In the genomic region with DNA sequence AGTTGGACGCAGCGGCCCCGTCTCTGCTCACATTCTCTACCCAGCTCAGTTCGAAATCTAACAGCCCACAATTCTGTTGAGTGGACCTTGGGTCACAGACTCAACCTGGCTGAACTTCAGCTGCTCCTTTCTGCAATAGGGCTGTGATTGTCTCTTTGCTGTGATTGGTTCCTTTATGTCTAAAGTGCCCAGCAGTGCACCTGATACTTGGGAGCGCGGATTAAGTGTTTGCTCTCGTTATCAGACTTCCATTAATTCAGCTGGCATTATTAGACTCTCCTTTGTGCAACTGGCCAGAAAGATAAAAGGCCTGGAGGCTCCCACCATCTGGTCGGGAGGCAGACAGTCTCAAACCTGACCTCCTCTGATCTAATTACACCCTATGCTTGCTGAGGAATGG, we compare ENCODE assay signal across 15 mouse cellular contexts. TPM values are rescaled to one million over a fixed set of nuclear protein-coding genes. Genes with fewer than 3 reads are reported as not detected.
DNase-seq lines count a peak whose midpoint lies in the region; ATAC-seq and TF ChIP-seq lines count a peak whose summit lies in the region.
"Had no signal": no experiment of that assay in that cellular context is flagged by ENCODE, and none has a peak within 500 bp of the region (broad histone marks: within the 10 kb centered on the region; RNA-seq: fewer than 3 reads in every experiment).

No protein-coding gene starts in this region.

- no peak for TF ChIP-seq CTCF in lung, embryonic 14.5 days (IDR thresholded peaks at IDR 0.05; ENCODE audit: low read depth)

- peaks cover 12% of the 10 kb centered on the region for H3K36me3 ChIP-seq in lung, embryonic 14.5 days (ENCODE audit: insufficient read depth)
- H3K36me3 ChIP-seq in intestine, embryonic 16.5 days (ENCODE audit: control insufficient read depth, insufficient read depth, low read length): peaks cover 2% of the 10 kb centered on the region; the same call in 1 of the 2 replicates
- H3K36me3 ChIP-seq in forebrain, embryonic 14.5 days (ENCODE audit: control insufficient read depth, insufficient read depth, low read length): no peaks in the 10 kb centered on the region
- peaks cover 3% of the 10 kb centered on the region; the same call in 1 of the 2 replicates for H3K36me3 ChIP-seq in heart, embryonic 11.5 days (ENCODE audit: control insufficient read depth, insufficient read depth, low read length)
- H3K36me3 ChIP-seq: hindbrain, embryonic 15.5 days had no signal

- H3K4me1 ChIP-seq in lung, embryonic 14.5 days (ENCODE audit: insufficient read depth): peaks cover 10% of the 10 kb centered on the region
- H3K4me1 ChIP-seq in intestine, embryonic 16.5 days (ENCODE audit: control insufficient read depth, insufficient read depth, low read length): peaks cover 11% of the 10 kb centered on the region
- no peaks in the 10 kb centered on the region; the same call in 1 of the 2 replicates for H3K4me1 ChIP-seq in forebrain, embryonic 14.5 days (ENCODE audit: control insufficient read depth, insufficient read depth, low read length)
- peaks cover 11% of the 10 kb centered on the region for H3K4me1 ChIP-seq in heart, embryonic 11.5 days (ENCODE audit: control insufficient read depth, insufficient read depth, low read length)

- WGBS in lung, embryonic 14.5 days: 52% methylated on average over 8 of the region's 8 CpGs
- 54% methylated on average over 8 of the region's 8 CpGs for WGBS in intestine, embryonic 16.5 days
- WGBS in forebrain, embryonic 14.5 days: 42% methylated on average over 8 of the region's 8 CpGs
- WGBS in heart, embryonic 11.5 days (ENCODE audit: insufficient replicate concordance): 65% methylated on average over 8 of the region's 8 CpGs

- peak; percentile 53 for DNase-seq in lung, embryonic 14.5 days
- DNase-seq in lung, postnatal 4 days: no peak
- DNase-seq in lung, postnatal 25 days (ENCODE audit: low spot score): peak; percentile 67
- DNase-seq in forebrain, embryonic 14.5 days (ENCODE audit: low spot score): no peak
- no peak for DNase-seq in embryo, embryonic 9.5 days (ENCODE audit: extremely low spot score)
- DNase-seq: adrenal gland, postnatal 14 days; gastrocnemius, postnatal 36 days; kidney, adult 8-10 months had no signal

- peak overlapping the region; percentile 29; the same call in 1 of the 2 replicates for H3K4me2 ChIP-seq in lung, embryonic 14.5 days
- 0 out of 2 replicates have a peak overlapping the region, but pooled peaks have one; percentile 16 for H3K4me2 ChIP-seq in intestine, embryonic 16.5 days (ENCODE audit: low read depth, low read length)
- H3K4me2 ChIP-seq in forebrain, embryonic 14.5 days (ENCODE audit: low read length): no peak overlapping the region
- no peak overlapping the region for H3K4me2 ChIP-seq in heart, embryonic 11.5 days
- H3K4me2 ChIP-seq: hindbrain, embryonic 15.5 days; limb, embryonic 15.5 days; midbrain, embryonic 11.5 days had no signal

- H3K9me3 ChIP-seq in lung, embryonic 14.5 days (ENCODE audit: low read depth, low read length): no peaks in the 10 kb centered on the region
- H3K9me3 ChIP-seq in intestine, embryonic 16.5 days (ENCODE audit: control insufficient read depth, low read length): no peaks in the 10 kb centered on the region
- H3K9me3 ChIP-seq in forebrain, embryonic 14.5 days (replicated peaks; ENCODE audit: control insufficient read depth, low read length): no peaks in the 10 kb centered on the region
- no peaks in the 10 kb centered on the region for H3K9me3 ChIP-seq in heart, embryonic 11.5 days (replicated peaks; ENCODE audit: control insufficient read depth, low read length)
- H3K9me3 ChIP-seq: heart, embryonic 10.5 days; hindbrain, embryonic 15.5 days; limb, embryonic 15.5 days had no signal

- ATAC-seq in lung, embryonic 14.5 days (ENCODE audit: insufficient read depth): no peak
- peak; percentile 8; the same call in 1 of the 2 replicates for ATAC-seq in intestine, embryonic 16.5 days
- no peak for ATAC-seq in forebrain, embryonic 14.5 days
- ATAC-seq in heart, embryonic 11.5 days (replicated peaks; ENCODE audit: insufficient number of reproducible peaks, low FRiP score, low TSS enrichment): no peak

- H3K27me3 ChIP-seq in lung, embryonic 14.5 days (ENCODE audit: insufficient read depth, low read length): no peaks in the 10 kb centered on the region
- H3K27me3 ChIP-seq in intestine, embryonic 16.5 days (replicated peaks; ENCODE audit: control insufficient read depth, insufficient read depth, low read length): no peaks in the 10 kb centered on the region
- H3K27me3 ChIP-seq in forebrain, embryonic 14.5 days (replicated peaks; ENCODE audit: control insufficient read depth, insufficient read depth, low read length): no peaks in the 10 kb centered on the region
- H3K27me3 ChIP-seq in heart, embryonic 11.5 days (ENCODE audit: control insufficient read depth, insufficient read depth, low read length): no peaks in the 10 kb centered on the region
- H3K27me3 ChIP-seq: hindbrain, embryonic 15.5 days; limb, embryonic 15.5 days had no signal

- H3K27ac ChIP-seq in lung, embryonic 14.5 days (ENCODE audit: low read depth): peak overlapping the region; percentile 69
- H3K27ac ChIP-seq in intestine, embryonic 16.5 days (ENCODE audit: low read length): peak overlapping the region; percentile 6; the same call in 1 of the 2 replicates
- H3K27ac ChIP-seq in forebrain, embryonic 14.5 days (ENCODE audit: low read depth, low read length): no peak overlapping the region
- H3K27ac ChIP-seq in heart, embryonic 11.5 days (ENCODE audit: low read depth, low read length): no peak overlapping the region
- H3K27ac ChIP-seq: heart, embryonic 10.5 days; hindbrain, embryonic 15.5 days; limb, embryonic 15.5 days had no signal

- no peak overlapping the region for H3K4me3 ChIP-seq in lung, embryonic 14.5 days (ENCODE audit: low read depth, low read length)
- H3K4me3 ChIP-seq in intestine, embryonic 16.5 days (ENCODE audit: low read length): no peak overlapping the region
- H3K4me3 ChIP-seq in forebrain, embryonic 14.5 days (ENCODE audit: low read depth, low read length): no peak overlapping the region
- H3K4me3 ChIP-seq in heart, embryonic 11.5 days (ENCODE audit: low read depth, low read length): no peak overlapping the region
- H3K4me3 ChIP-seq: erythroblast, embryonic 14.5 days; heart, embryonic 10.5 days; hindbrain, embryonic 15.5 days; limb, embryonic 15.5 days had no signal

- H3K9ac ChIP-seq in lung, embryonic 14.5 days: no peak overlapping the region
- H3K9ac ChIP-seq in intestine, embryonic 16.5 days (ENCODE audit: low read depth, low read length): peak overlapping the region; percentile 33
- no peak overlapping the region for H3K9ac ChIP-seq in forebrain, embryonic 14.5 days (ENCODE audit: low read length)
- H3K9ac ChIP-seq in heart, embryonic 11.5 days (ENCODE audit: low read depth, low read length): no peak overlapping the region
- H3K9ac ChIP-seq: hindbrain, embryonic 15.5 days; limb, embryonic 15.5 days had no signal

RNA-seq across cellular contexts. Expression of a gene that starts 2.3 kb away (rescaled TPM):
- polyA plus RNA-seq in lung, embryonic 14.5 days (2014; fragmentation: Nextera tagmentation; extraction: Ambion mirVana): 191 and 208 TPM in 2 replicates
- 360 and 389 TPM in 2 replicates for polyA plus RNA-seq in intestine, embryonic 16.5 days (2015; fragmentation: Nextera tagmentation; extraction: Ambion mirVana)
- polyA plus RNA-seq in forebrain, embryonic 14.5 days (2014; fragmentation: Nextera tagmentation; extraction: Ambion mirVana): 53.9 and 59.5 TPM in 2 replicates
- 137 and 151 TPM in 2 replicates for polyA plus RNA-seq in heart, embryonic 11.5 days (2014; fragmentation: Nextera tagmentation; extraction: Ambion mirVana)

RNA-seq across cellular contexts. Expression of a gene that starts 12.9 kb away (rescaled TPM):
- 1,851 and 1,959 TPM in 2 replicates for polyA plus RNA-seq in lung, embryonic 14.5 days (2014; fragmentation: Nextera tagmentation; extraction: Ambion mirVana)
- 1,239 and 1,387 TPM in 2 replicates for polyA plus RNA-seq in intestine, embryonic 16.5 days (2015; fragmentation: Nextera tagmentation; extraction: Ambion mirVana)
- polyA plus RNA-seq in forebrain, embryonic 14.5 days (2014; fragmentation: Nextera tagmentation; extraction: Ambion mirVana): 2,620 and 3,081 TPM in 2 replicates
- polyA plus RNA-seq in heart, embryonic 11.5 days (2014; fragmentation: Nextera tagmentation; extraction: Ambion mirVana): 734 and 757 TPM in 2 replicates

RNA-seq across cellular contexts. Expression of a gene that starts 15.3 kb away (rescaled TPM):
- polyA plus RNA-seq in lung, embryonic 14.5 days (2014; fragmentation: Nextera tagmentation; extraction: Ambion mirVana): 39.5 and 44.4 TPM in 2 replicates
- 22.9 and 24.4 TPM in 2 replicates for polyA plus RNA-seq in intestine, embryonic 16.5 days (2015; fragmentation: Nextera tagmentation; extraction: Ambion mirVana)
- polyA plus RNA-seq in forebrain, embryonic 14.5 days (2014; fragmentation: Nextera tagmentation; extraction: Ambion mirVana): 23.4 and 24.9 TPM in 2 replicates
- polyA plus RNA-seq in heart, embryonic 11.5 days (2014; fragmentation: Nextera tagmentation; extraction: Ambion mirVana): 18.7 and 20.0 TPM in 2 replicates

RNA-seq across cellular contexts. Expression of a gene that starts 40.3 kb away (rescaled TPM):
- polyA plus RNA-seq in lung, embryonic 14.5 days (2014; fragmentation: Nextera tagmentation; extraction: Ambion mirVana): 2.0 and 2.3 TPM in 2 replicates
- 11.9 and 15.2 TPM in 2 replicates for polyA plus RNA-seq in intestine, embryonic 16.5 days (2015; fragmentation: Nextera tagmentation; extraction: Ambion mirVana)
- 0.48 and 0.62 TPM in 2 replicates for polyA plus RNA-seq in forebrain, embryonic 14.5 days (2014; fragmentation: Nextera tagmentation; extraction: Ambion mirVana)
- polyA plus RNA-seq in heart, embryonic 11.5 days (2014; fragmentation: Nextera tagmentation; extraction: Ambion mirVana): 0.51 and 0.80 TPM in 2 replicates

Comparison
In these comparisons a context has a peak if more than half of its experiments do, and no peak if none do; other contexts are left out.
1. DNase-seq: peak in lung, embryonic 14.5 days (single experiment) and lung, postnatal 25 days (single experiment); none in lung, postnatal 4 days (0 of 2), forebrain, embryonic 14.5 days (single experiment) and embryo, embryonic 9.5 days (single experiment).
2. H3K27ac ChIP-seq: peak in lung, embryonic 14.5 days (single experiment) and intestine, embryonic 16.5 days (single experiment); none in forebrain, embryonic 14.5 days (single experiment) and heart, embryonic 11.5 days (single experiment).
3. H3K4me2 ChIP-seq: peak in lung, embryonic 14.5 days (single experiment) and intestine, embryonic 16.5 days (single experiment); none in forebrain, embryonic 14.5 days (single experiment) and heart, embryonic 11.5 days (single experiment).